ENCODE assay signal across 9 mouse cellular contexts in the genomic region with DNA sequence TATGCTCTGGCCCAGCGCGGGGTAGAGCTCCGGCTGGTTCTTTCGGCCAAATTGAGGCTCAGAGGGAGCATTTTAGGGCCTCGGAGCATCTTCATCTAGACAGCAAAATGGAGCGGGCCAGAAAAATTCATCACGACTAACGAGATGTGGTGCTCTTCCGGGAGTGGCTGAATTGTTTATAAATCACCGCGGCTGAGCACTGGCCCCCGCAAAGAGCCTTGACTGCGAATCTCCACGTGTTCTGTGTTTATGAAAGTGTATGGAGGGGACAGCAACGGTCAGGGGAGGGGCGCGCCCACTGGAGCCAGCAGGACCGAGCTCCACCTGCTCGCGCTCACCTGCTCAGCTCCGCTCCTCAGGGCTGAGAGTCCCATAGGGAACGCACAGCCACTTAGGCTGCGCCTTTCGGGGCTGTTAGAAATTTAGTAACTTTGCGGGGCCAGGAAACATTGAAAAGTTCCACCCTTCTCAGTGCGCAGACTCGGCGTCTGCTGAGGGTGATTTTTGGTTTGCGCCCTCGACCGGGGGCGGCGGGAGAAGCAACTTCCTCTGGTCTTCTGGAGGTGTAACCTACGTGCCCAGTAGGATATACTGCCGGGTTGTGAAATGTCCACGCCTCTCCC. TPM values are rescaled to one million over a fixed set of nuclear protein-coding genes. Genes with fewer than 3 reads are reported as not detected.
DNase-seq lines count a peak whose midpoint lies in the region; ATAC-seq and TF ChIP-seq lines count a peak whose summit lies in the region.
"Had no signal": no experiment of that assay in that cellular context is flagged by ENCODE, and none has a peak within 500 bp of the region (broad histone marks: within the 10 kb centered on the region; RNA-seq: fewer than 3 reads in every experiment).

No protein-coding gene starts in this region.

- peak overlapping the region; percentile 90 for H3K4me3 ChIP-seq in forebrain, postnatal 0 days (ENCODE audit: low read depth, low read length)
- peak overlapping the region; percentile 54 for H3K4me3 ChIP-seq in limb, embryonic 13.5 days
- H3K4me3 ChIP-seq in olfactory bulb, adult 2 months (ENCODE audit: insufficient read depth, low read depth, low read length), result peak overlapping the region; percentile 49

- TF ChIP-seq POLR2A in olfactory bulb, adult 2 months (IDR thresholded peaks at IDR 0.05; ENCODE audit: insufficient read depth, low read depth, low read length), result no peak

- H3K36me3 ChIP-seq in forebrain, postnatal 0 days (ENCODE audit: insufficient read depth), result no peaks in the 10 kb centered on the region
- no peaks in the 10 kb centered on the region for H3K36me3 ChIP-seq in limb, embryonic 13.5 days

- DNase-seq in heart, adult 11 months, result peak; percentile 66
- DNase-seq in heart, postnatal 14 days, result no peak
- DNase-seq in R1 (ENCODE audit: low read depth, low spot score), result peak; percentile 61
- DNase-seq in forebrain, postnatal 0 days, result peak; percentile 70
- DNase-seq in kidney, postnatal 10 days, result no peak

- H3K27ac ChIP-seq in forebrain, postnatal 0 days (ENCODE audit: low read depth, low read length), result peak overlapping the region; percentile 94
- H3K27ac ChIP-seq in limb, embryonic 13.5 days, result no peak overlapping the region
- H3K27ac ChIP-seq in olfactory bulb, adult 2 months (ENCODE audit: insufficient read depth, low read depth, low read length), result 0 out of 2 replicates have a peak overlapping the region, but pooled peaks have one; percentile 12

- WGBS in forebrain, postnatal 0 days, result under 1% methylated on average over 36 of the region's 36 CpGs
- WGBS in limb, embryonic 13.5 days, result under 1% methylated on average over 36 of the region's 36 CpGs
- under 1% methylated on average over 36 of the region's 36 CpGs for WGBS in olfactory bulb, adult 2 months

- peak overlapping the region; percentile 94 for H3K4me2 ChIP-seq in forebrain, postnatal 0 days (ENCODE audit: low read depth)
- H3K4me2 ChIP-seq in limb, embryonic 13.5 days (replicated peaks), result peak overlapping the region; percentile 92

- H3K9ac ChIP-seq in forebrain, postnatal 0 days, result peak overlapping the region; percentile 95
- H3K9ac ChIP-seq in limb, embryonic 13.5 days, result peak overlapping the region; percentile 51; the same call in 1 of the 2 replicates

- 0 out of 2 replicates have a peak, but pooled peaks cover 4% of the 10 kb centered on the region for H3K27me3 ChIP-seq in forebrain, postnatal 0 days (ENCODE audit: insufficient read depth, low read length)
- peaks cover 96% of the 10 kb centered on the region for H3K27me3 ChIP-seq in limb, embryonic 13.5 days
- H3K27me3 ChIP-seq: CH12.LX had no signal

- H3K4me1 ChIP-seq in forebrain, postnatal 0 days (ENCODE audit: insufficient read depth), result no peaks in the 10 kb centered on the region
- H3K4me1 ChIP-seq in limb, embryonic 13.5 days, result peaks cover 53% of the 10 kb centered on the region
- H3K4me1 ChIP-seq in olfactory bulb, adult 2 months (ENCODE audit: control insufficient read depth, insufficient read depth, low read length), result peaks cover 34% of the 10 kb centered on the region

- H3K9me3 ChIP-seq in forebrain, postnatal 0 days (ENCODE audit: low read length), result no peaks in the 10 kb centered on the region
- H3K9me3 ChIP-seq in limb, embryonic 13.5 days, result no peaks in the 10 kb centered on the region

- no peak for ATAC-seq in forebrain, postnatal 0 days
- ATAC-seq in limb, embryonic 13.5 days (ENCODE audit: low FRiP score, low read depth), result no peak
- no peak for ATAC-seq in monocyte, adult 5-6 weeks (replicated peaks; ENCODE audit: insufficient number of reproducible peaks, low FRiP score, low TSS enrichment, poor library complexity, severe bottlenecking)

- TF ChIP-seq CTCF in forebrain, postnatal 0 days (IDR thresholded peaks at IDR 0.05; ENCODE audit: low read depth), result no peak
- no peak for TF ChIP-seq CTCF in olfactory bulb, adult 2 months (IDR thresholded peaks at IDR 0.05; ENCODE audit: insufficient read depth, low read depth, low read length)

- intact Hi-C loops in heart, postnatal 14 days (cut with DNase I), result loop anchor here (10.0 kb wide), 1 partner anchor 475 kb away; no protein-coding TSS in a partner anchor

RNA-seq across cellular contexts. Expression of a gene that starts 2.0 kb away (rescaled TPM):
- total RNA-seq in heart, postnatal 14 days (2021), result not detected
- 35.2 and 35.6 TPM in 2 replicates for total RNA-seq in forebrain, postnatal 0 days (2014; rRNA removed)
- polyA plus RNA-seq in forebrain, postnatal 0 days (2015; fragmentation: Nextera tagmentation; extraction: Ambion mirVana), result 11.4 and 13.7 TPM in 2 replicates
- 0.37 and 0.38 TPM in 2 replicates for polyA plus RNA-seq in limb, embryonic 13.5 days (2015; fragmentation: Nextera tagmentation; extraction: Ambion mirVana)
- not detected in 2 replicates for polyA plus RNA-seq in olfactory bulb, adult 2 months (2012; ENCODE audit: insufficient read depth, insufficient read length, low replicate concordance, missing spikeins)
- total RNA-seq in monocyte, adult 5-6 weeks (2017), result not detected in 3 replicates
- total RNA-seq: CH12.LX had no signal

Comparison
In these comparisons a context has a peak if more than half of its experiments do, and no peak if none do; other contexts are left out.
1. DNase-seq: peak in heart, adult 11 months (single experiment), R1 (single experiment) and forebrain, postnatal 0 days (single experiment); none in heart, postnatal 14 days (0 of 2) and kidney, postnatal 10 days (single experiment).
2. RNA of a gene that starts 2.0 kb away (total RNA-seq): 35.2 to 35.6 TPM in forebrain, postnatal 0 days; not detected in heart, postnatal 14 days and not detected in monocyte, adult 5-6 weeks; every median in the first group is over 10 times any median in the second.
3. Peak in every context shown above with its lines, with median percentiles within 50 percentile points of each other: H3K4me3 ChIP-seq.